Mouse (Mus musculus) bone marrow macrophage, adult 2 months (primary cell): ENCODE measurements around the gene Trim63. TPM values are rescaled to one million over a fixed set of nuclear protein-coding genes. Genes with fewer than 3 reads are reported as not detected.
"Not testable (repeated sequence)": the region's sequence is repeated elsewhere in the genome, so short reads cannot be mapped to it uniquely, and the experiment has no call there.

ENCODE experiments used
- H3K27ac ChIP-seq: 2 replicates; pipeline ENCODE4 v1.5.1; 2012; ENCODE audit warnings: low read depth, low read length; ENCODE audit not compliant: insufficient read depth
- H3K4me1 ChIP-seq: 2 replicates; pipeline ENCODE4 v1.6.1; 2012; ENCODE audit warnings: low read length; ENCODE audit not compliant: control insufficient read depth, insufficient read depth
- H3K4me3 ChIP-seq: 2 replicates; pipeline ENCODE4 v1.5.1; 2012; ENCODE audit warnings: mild to moderate bottlenecking, low read length, moderate library complexity; ENCODE audit not compliant: insufficient read depth
- CTCF ChIP-seq: IDR thresholded peaks from 2 replicates; pipeline ENCODE4 v1.5.1; 2012; ENCODE audit warnings: low read depth, mild to moderate bottlenecking, low read length, moderate library complexity
- POLR2A ChIP-seq: IDR thresholded peaks from 2 replicates; pipeline ENCODE4 v1.6.1; 2012; ENCODE audit warnings: mild to moderate bottlenecking, low read depth, low read length, borderline replicate concordance
- polyA plus RNA-seq: library from polyadenylated mRNA; stranded (reverse); fragments of >200 nt; gene quantifications from 2 replicates; pipeline ENCODE4 v1.2.4, GENCODE M21; 2012; ENCODE audit not compliant: missing spikeins, insufficient read depth, insufficient read length

The Trim63 gene
- polyA plus RNA-seq, 1 experiment: not detected

- Histone ChIP-seq H3K27ac (no peak overlapping the region), H3K4me1 (no peaks in the 10 kb centered on the region), H3K4me3 (no peak overlapping the region)
- TF ChIP-seq POLR2A: no peak
- TF ChIP-seq CTCF: no peak
These were observed 15.4 kb downstream of the Trim63 start for GRCm38 (mm10) chr4:134330281-134330680.

GRCm38 (mm10) chr4:134341231-134341630, 26.3 kb downstream of the Trim63 start:
- H3K27ac ChIP-seq, H3K4me1 ChIP-seq, H3K4me3 ChIP-seq: not testable (repeated sequence)

GRCm38 (mm10) chr4:134342213-134342779, 27.4 kb downstream of the Trim63 start:
- TF ChIP-seq POLR2A (no peak), CTCF (no peak)
- H3K4me3 ChIP-seq: no peak overlapping the region
- no peaks in the 10 kb centered on the region for H3K4me1 ChIP-seq
- no peak overlapping the region for H3K27ac ChIP-seq

- Histone ChIP-seq H3K27ac (no peak within 1 kb of the TSS), H3K4me3 (no peak within 1 kb of the TSS), H3K4me1 (no peaks in the 10 kb centered on the region)
- TF ChIP-seq CTCF: no peak
- TF ChIP-seq POLR2A: no peak
These were observed 28.4 kb downstream of the Trim63 start, which contains the start of gene Slc30a2 for GRCm38 (mm10) chr4:134343071-134344031. Gene Slc30a2 (plus strand): TSS chr4:134343181.

GRCm38 (mm10) chr4:134344620-134345019, 29.7 kb downstream of the Trim63 start:
- TF ChIP-seq CTCF: no peak
- no peak for TF ChIP-seq POLR2A
- H3K4me3 ChIP-seq: no peak overlapping the region
- no peak overlapping the region for H3K27ac ChIP-seq
- H3K4me1 ChIP-seq: no peaks in the 10 kb centered on the region

- Histone ChIP-seq H3K4me3 (no peak overlapping the region), H3K27ac (no peak overlapping the region)
These were observed 30.9 kb downstream of the Trim63 start for GRCm38 (mm10) chr4:134345802-134346201.

GRCm38 (mm10) chr4:134348078-134348477, 33.2 kb downstream of the Trim63 start:
- no peak overlapping the region for H3K4me3 ChIP-seq
- H3K27ac ChIP-seq: no peak overlapping the region
- no peak for TF ChIP-seq POLR2A
- TF ChIP-seq CTCF: no peak
- no peaks in the 10 kb centered on the region for H3K4me1 ChIP-seq

More at GRCm38 (mm10) chr4:134345802-134346201, 30.9 kb downstream of the Trim63 start:
- no peak for TF ChIP-seq CTCF
- TF ChIP-seq POLR2A: no peak
- no peaks in the 10 kb centered on the region for H3K4me1 ChIP-seq

GRCm38 (mm10) chr4:134348545-134348944, 33.6 kb downstream of the Trim63 start:
- TF ChIP-seq POLR2A: no peak
- TF ChIP-seq CTCF: no peak
- Histone ChIP-seq H3K27ac (no peak overlapping the region), H3K4me1 (peaks cover 1% of the 10 kb centered on the region; the same call in 1 of the 2 replicates), H3K4me3 (no peak overlapping the region)

GRCm38 (mm10) chr4:134349829-134350228, 34.9 kb downstream of the Trim63 start:
- TF ChIP-seq POLR2A (no peak), CTCF (no peak)
- no peak overlapping the region for H3K4me3 ChIP-seq
- peaks cover 10% of the 10 kb centered on the region for H3K4me1 ChIP-seq
- H3K27ac ChIP-seq: no peak overlapping the region

GRCm38 (mm10) chr4:134350641-134351040, 35.7 kb downstream of the Trim63 start:
- peaks cover 10% of the 10 kb centered on the region for H3K4me1 ChIP-seq
- no peak overlapping the region for H3K4me3 ChIP-seq
- H3K27ac ChIP-seq: no peak overlapping the region
- TF ChIP-seq CTCF (no peak), POLR2A (no peak)
